Mouse (Mus musculus) A20 (cell line): ENCODE data around the gene Enpep.

Experiments
- DNase-seq: peaks from one replicate; pipeline ENCODE4 v3.0.0-alpha.2; 2011; ENCODE audit warnings: low read depth, low spot score

Gene Enpep

GRCm38 (mm10) chr3:129312511-129312910, 20.0 kb downstream of the Enpep start:
- no peak for DNase-seq

GRCm38 (mm10) chr3:129311951-129312350, 20.6 kb downstream of the Enpep start:
- DNase-seq: no peak

GRCm38 (mm10) chr3:129309926-129310325, 22.6 kb downstream of the Enpep start:
- no peak for DNase-seq

- no peak for DNase-seq
Observed at GRCm38 (mm10) chr3:129308876-129309275, 23.6 kb downstream of the Enpep start.

- peak; percentile 66 for DNase-seq
Observed at GRCm38 (mm10) chr3:129308102-129308752, 24.3 kb downstream of the Enpep start.

GRCm38 (mm10) chr3:129303941-129304340, 28.6 kb downstream of the Enpep start:
- peak; percentile 36 for DNase-seq

GRCm38 (mm10) chr3:129299874-129300273, 32.6 kb downstream of the Enpep start:
- DNase-seq: peak; percentile 43

- no peak for DNase-seq
Observed at GRCm38 (mm10) chr3:129298606-129299005, 33.9 kb downstream of the Enpep start.

- DNase-seq: no peak
Observed at GRCm38 (mm10) chr3:129296994-129297393, 35.5 kb downstream of the Enpep start.

GRCm38 (mm10) chr3:129295883-129296282, 36.6 kb downstream of the Enpep start:
- DNase-seq: no peak

- DNase-seq: no peak
Observed at GRCm38 (mm10) chr3:129289536-129289935, 43.0 kb downstream of the Enpep start.

GRCm38 (mm10) chr3:129287140-129287539, 45.4 kb downstream of the Enpep start:
- no peak for DNase-seq

GRCm38 (mm10) chr3:129286426-129286825, 46.1 kb downstream of the Enpep start:
- DNase-seq: no peak

- no peak for DNase-seq
Observed at GRCm38 (mm10) chr3:129284326-129284725, 48.2 kb downstream of the Enpep start.

- no peak for DNase-seq
Observed at GRCm38 (mm10) chr3:129279441-129279840, 53.1 kb downstream of the Enpep start.

- no peak for DNase-seq
Observed at GRCm38 (mm10) chr3:129273156-129273831, 59.2 kb downstream of the Enpep start.

GRCm38 (mm10) chr3:129270044-129270443, 62.5 kb downstream of the Enpep start:
- no peak for DNase-seq

GRCm38 (mm10) chr3:129268886-129269683, 63.4 kb downstream of the Enpep start:
- DNase-seq: no peak

GRCm38 (mm10) chr3:129258497-129258896, 74.0 kb downstream of the Enpep start:
- no peak for DNase-seq

- no peak for DNase-seq
Observed at GRCm38 (mm10) chr3:129256766-129257165, 75.8 kb downstream of the Enpep start.

GRCm38 (mm10) chr3:129256283-129256682, 76.2 kb downstream of the Enpep start:
- DNase-seq: no peak

- DNase-seq: no peak
Observed at GRCm38 (mm10) chr3:129254246-129254645, 78.3 kb downstream of the Enpep start.
